Mouse (Mus musculus): Measurements from ENCODE around the gene Eif4enif1. TPM values are rescaled to one million over a fixed set of nuclear protein-coding genes. Genes with fewer than 3 reads are reported as not detected.
A peak's percentile ranks its signal among the peaks of the same experiment; 100 is the strongest.
"Not testable (repeated sequence)": the region's sequence is repeated elsewhere in the genome, so short reads cannot be mapped to it uniquely, and the experiment has no call there.

The Eif4enif1 gene
- polyA plus RNA-seq (2011; ENCODE audit: insufficient read depth, insufficient read length, low replicate concordance, missing spikeins): 42.6 and 52.7 TPM in 2 replicates

DNA sequence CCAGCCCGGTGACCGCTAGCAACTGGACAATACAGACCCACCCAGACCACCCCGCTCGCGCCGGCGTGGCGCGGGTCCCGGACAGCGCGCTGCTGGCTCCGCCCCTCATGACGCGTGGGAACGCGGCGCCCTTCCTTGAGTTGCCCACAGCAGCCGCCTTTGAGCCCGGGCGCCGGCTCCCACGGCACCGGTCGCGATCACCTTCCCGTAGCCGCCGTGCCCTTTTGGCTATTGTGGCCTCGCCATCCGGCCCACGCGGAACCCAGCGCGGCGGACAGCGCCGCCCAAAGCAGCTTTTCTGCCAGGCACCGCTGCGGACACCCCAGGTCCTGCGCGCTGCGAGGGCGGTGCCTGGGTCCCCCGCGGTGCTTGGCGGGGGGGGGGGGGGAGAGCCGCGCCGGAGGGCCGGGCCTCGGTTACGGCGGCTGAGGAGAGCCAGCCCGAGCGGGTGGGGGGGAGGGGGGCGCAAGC is at the start of gene Eif4enif1:
Eif4enif1 (plus strand) TSS at position 162 of the 471 bp plus-strand sequence.
- no peaks in the 10 kb centered on the region for H3K4me1 ChIP-seq (ENCODE audit: control insufficient read depth, insufficient read depth, low read length)
- under 1% methylated on average over 50 of the region's 57 CpGs for WGBS
- H3K4me3 ChIP-seq (replicated peaks; ENCODE audit: control insufficient read depth, low read depth, low read length): peak within 1 kb of the TSS; percentile 86
- no peak for TF ChIP-seq CTCF (IDR thresholded peaks at IDR 0.05; ENCODE audit: control insufficient read depth, insufficient read depth, low read length)
- H3K27ac ChIP-seq (ENCODE audit: control insufficient read depth, insufficient read depth, low read depth, low read length, poor library complexity): peak within 1 kb of the TSS; percentile 95

DNA sequence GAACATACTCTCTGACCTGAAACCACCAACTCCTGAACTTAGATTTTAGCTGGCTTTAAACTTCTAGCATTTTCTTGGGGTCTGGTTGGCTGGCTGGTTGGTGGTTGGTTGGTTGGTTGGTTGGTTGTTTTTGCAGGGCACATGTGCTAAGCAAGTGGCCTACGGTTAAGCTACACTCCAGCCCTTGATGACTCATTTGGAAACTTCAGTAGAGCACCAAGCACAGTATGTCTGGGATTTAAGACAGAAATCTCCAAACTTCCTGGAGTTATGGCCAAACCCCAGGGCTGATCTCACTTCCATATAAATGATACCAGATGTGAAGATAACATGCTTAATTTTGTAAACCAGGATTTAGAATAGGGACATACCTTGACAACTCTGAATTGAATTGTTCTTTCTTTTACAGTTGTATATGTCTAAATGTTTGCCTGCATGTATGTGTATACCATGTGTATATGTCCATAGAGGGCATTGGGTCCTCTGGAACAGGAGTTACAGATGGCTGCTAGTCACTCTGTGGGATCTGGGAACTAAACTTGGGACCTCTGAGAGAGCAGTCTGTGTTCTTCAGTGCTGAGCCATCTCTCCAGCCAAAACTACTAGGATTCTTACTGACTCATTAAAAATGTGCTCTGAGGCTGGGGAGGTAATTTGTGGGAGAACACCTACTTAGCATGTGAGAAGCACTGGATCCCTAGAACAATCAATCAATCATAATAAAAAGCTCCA is 48.4 kb upstream of the Eif4enif1 start:
- 70% methylated on average over 1 of the region's 1 CpGs for WGBS
- H3K4me1 ChIP-seq (ENCODE audit: control insufficient read depth, insufficient read depth, low read length); H3K4me3 ChIP-seq (replicated peaks; ENCODE audit: control insufficient read depth, low read depth, low read length); H3K27ac ChIP-seq (ENCODE audit: control insufficient read depth, insufficient read depth, low read depth, low read length, poor library complexity): not testable (repeated sequence)

GRCm38 (mm10) chr11:3156991-3157390 is 45.2 kb upstream of the Eif4enif1 start:
- not testable (repeated sequence) for H3K27ac ChIP-seq (ENCODE audit: control insufficient read depth, insufficient read depth, low read depth, low read length, poor library complexity); H3K4me3 ChIP-seq (replicated peaks; ENCODE audit: control insufficient read depth, low read depth, low read length); H3K4me1 ChIP-seq (ENCODE audit: control insufficient read depth, insufficient read depth, low read length)
- 92% methylated on average over 2 of the region's 3 CpGs for WGBS

DNA sequence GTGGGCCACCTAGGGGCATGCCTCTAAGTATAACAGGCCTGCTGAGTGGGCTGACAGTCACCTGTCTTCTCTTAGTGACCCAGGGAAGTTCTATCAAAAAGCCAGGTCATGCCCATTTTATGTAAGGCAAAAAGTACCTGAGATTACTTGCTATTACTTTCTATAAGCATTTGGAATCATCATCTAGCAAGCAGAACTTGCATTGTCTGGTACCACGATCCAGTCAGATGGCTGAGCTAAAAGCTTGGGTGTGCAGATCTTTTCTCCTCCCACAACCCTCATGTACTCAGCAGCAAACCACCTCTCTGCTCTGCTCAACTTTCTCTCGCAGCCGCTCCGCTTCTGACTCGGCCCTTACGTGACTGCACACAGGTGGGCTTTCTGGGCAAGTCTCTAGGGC is 44.2 kb upstream of the Eif4enif1 start:
- WGBS: 90% methylated on average over 6 of the region's 6 CpGs
- H3K4me1 ChIP-seq (ENCODE audit: control insufficient read depth, insufficient read depth, low read length); H3K4me3 ChIP-seq (replicated peaks; ENCODE audit: control insufficient read depth, low read depth, low read length); H3K27ac ChIP-seq (ENCODE audit: control insufficient read depth, insufficient read depth, low read depth, low read length, poor library complexity): not testable (repeated sequence)

DNA sequence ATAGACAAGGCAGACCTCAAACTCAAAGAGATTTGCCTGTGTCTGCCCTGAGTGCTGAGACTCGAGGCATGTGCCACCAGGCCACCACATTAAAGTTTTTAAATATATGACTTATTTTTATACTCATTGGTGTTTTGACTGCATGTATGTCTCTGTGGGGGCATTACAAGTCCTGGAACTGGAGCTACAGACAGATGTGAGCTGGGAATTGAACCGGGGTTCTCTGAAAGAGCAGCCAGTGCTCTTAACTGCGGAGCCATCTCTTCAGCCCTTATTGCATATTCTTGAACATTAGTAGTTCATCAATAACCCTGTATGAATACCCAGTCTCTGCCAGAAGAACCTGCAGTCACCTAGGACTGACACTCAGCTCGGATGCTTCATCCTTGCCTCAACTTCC is 43.4 kb upstream of the Eif4enif1 start:
- H3K4me1 ChIP-seq (ENCODE audit: control insufficient read depth, insufficient read depth, low read length); H3K4me3 ChIP-seq (replicated peaks; ENCODE audit: control insufficient read depth, low read depth, low read length); H3K27ac ChIP-seq (ENCODE audit: control insufficient read depth, insufficient read depth, low read depth, low read length, poor library complexity): not testable (repeated sequence)
- 85% methylated on average over 4 of the region's 4 CpGs for WGBS

DNA sequence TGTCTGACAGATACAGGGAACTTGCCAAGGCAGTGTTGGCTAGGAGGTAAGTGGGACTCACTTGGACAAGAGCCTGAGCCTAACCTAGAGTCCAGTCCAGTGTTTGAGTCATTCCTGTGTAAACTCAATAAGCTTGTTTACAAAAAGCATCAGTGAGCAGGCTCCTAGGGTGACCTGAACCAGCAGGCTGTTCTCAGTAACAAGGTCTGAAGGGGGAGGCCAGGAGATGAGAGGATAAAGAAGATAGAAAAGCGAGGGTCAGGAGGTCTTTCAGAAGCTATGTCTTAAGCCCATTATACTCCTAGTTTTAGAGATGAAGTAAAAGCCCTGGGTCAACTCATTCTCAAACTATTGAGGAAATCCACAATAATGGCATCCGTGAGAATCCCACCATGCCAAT is 40.8 kb upstream of the Eif4enif1 start:
- not testable (repeated sequence) for H3K4me1 ChIP-seq (ENCODE audit: control insufficient read depth, insufficient read depth, low read length); H3K27ac ChIP-seq (ENCODE audit: control insufficient read depth, insufficient read depth, low read depth, low read length, poor library complexity); H3K4me3 ChIP-seq (replicated peaks; ENCODE audit: control insufficient read depth, low read depth, low read length)
- 41% methylated on average over 1 of the region's 2 CpGs for WGBS

GRCm38 (mm10) chr11:3162236-3162897 is 39.8 kb upstream of the Eif4enif1 start:
- not testable (repeated sequence) for H3K4me3 ChIP-seq (replicated peaks; ENCODE audit: control insufficient read depth, low read depth, low read length); H3K27ac ChIP-seq (ENCODE audit: control insufficient read depth, insufficient read depth, low read depth, low read length, poor library complexity); H3K4me1 ChIP-seq (ENCODE audit: control insufficient read depth, insufficient read depth, low read length)
- 61% methylated on average over 5 of the region's 5 CpGs for WGBS

DNA sequence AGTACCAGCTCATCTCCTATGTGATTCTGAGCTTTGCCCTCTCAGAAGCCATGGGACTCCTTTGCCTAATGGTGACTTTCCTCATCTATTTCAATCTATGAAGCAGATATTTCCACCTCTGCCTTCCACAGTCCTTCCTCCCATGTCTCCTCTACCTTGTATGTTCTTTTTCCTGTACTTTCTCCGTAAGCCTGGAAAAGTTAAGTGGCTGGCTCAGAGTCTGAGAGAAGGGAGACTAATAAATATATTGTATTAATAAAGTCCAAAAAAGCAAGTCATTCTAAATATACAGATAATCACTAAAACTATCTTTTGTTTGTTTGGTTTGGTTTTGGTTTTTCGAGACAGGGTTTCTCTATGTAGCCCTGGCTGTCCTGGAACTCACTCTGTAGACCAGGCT is 39.1 kb upstream of the Eif4enif1 start:
- not testable (repeated sequence) for H3K4me1 ChIP-seq (ENCODE audit: control insufficient read depth, insufficient read depth, low read length); H3K4me3 ChIP-seq (replicated peaks; ENCODE audit: control insufficient read depth, low read depth, low read length); H3K27ac ChIP-seq (ENCODE audit: control insufficient read depth, insufficient read depth, low read depth, low read length, poor library complexity)
- WGBS: 84% methylated on average over 2 of the region's 2 CpGs

GRCm38 (mm10) chr11:3163661-3164060 is 38.5 kb upstream of the Eif4enif1 start:
- H3K4me1 ChIP-seq (ENCODE audit: control insufficient read depth, insufficient read depth, low read length); H3K27ac ChIP-seq (ENCODE audit: control insufficient read depth, insufficient read depth, low read depth, low read length, poor library complexity); H3K4me3 ChIP-seq (replicated peaks; ENCODE audit: control insufficient read depth, low read depth, low read length): not testable (repeated sequence)
- 69% methylated on average over 3 of the region's 3 CpGs for WGBS

DNA sequence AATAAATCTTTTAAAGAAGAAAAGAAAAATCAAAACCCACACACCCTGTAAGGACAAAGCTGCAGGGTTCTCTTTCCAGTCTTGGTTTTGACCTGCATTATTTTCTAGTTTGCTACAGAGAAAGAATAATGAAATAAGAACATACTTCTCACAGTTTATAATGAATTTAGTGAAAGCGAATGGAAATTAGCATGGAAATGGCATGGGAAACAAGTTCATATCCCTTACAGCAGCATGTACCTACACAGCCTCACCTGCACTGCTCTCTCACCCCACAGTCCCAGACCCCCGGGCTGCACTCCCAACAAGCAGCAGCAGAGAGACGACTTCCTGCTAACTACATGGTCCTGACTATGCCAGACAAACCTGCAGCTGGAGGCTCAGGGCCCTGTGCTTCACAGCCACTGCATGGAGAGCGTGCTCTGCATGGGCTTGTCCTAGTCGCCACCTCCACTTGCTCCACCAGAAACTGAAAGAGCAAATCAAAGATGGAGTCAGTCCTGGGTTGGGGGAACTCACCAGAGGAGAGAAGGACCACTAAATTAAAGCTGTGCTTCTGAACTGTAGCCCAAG is 36.9 kb upstream of the Eif4enif1 start:
- H3K4me1 ChIP-seq (ENCODE audit: control insufficient read depth, insufficient read depth, low read length); H3K27ac ChIP-seq (ENCODE audit: control insufficient read depth, insufficient read depth, low read depth, low read length, poor library complexity); H3K4me3 ChIP-seq (replicated peaks; ENCODE audit: control insufficient read depth, low read depth, low read length): not testable (repeated sequence)
- WGBS: 78% methylated on average over 3 of the region's 5 CpGs

GRCm38 (mm10) chr11:3166321-3166720 is 35.9 kb upstream of the Eif4enif1 start:
- not testable (repeated sequence) for H3K27ac ChIP-seq (ENCODE audit: control insufficient read depth, insufficient read depth, low read depth, low read length, poor library complexity); H3K4me3 ChIP-seq (replicated peaks; ENCODE audit: control insufficient read depth, low read depth, low read length); H3K4me1 ChIP-seq (ENCODE audit: control insufficient read depth, insufficient read depth, low read length)

GRCm38 (mm10) chr11:3167129-3167528 is 35.1 kb upstream of the Eif4enif1 start:
- 88% methylated on average over 4 of the region's 4 CpGs for WGBS
- H3K4me1 ChIP-seq (ENCODE audit: control insufficient read depth, insufficient read depth, low read length); H3K4me3 ChIP-seq (replicated peaks; ENCODE audit: control insufficient read depth, low read depth, low read length); H3K27ac ChIP-seq (ENCODE audit: control insufficient read depth, insufficient read depth, low read depth, low read length, poor library complexity): not testable (repeated sequence)

DNA sequence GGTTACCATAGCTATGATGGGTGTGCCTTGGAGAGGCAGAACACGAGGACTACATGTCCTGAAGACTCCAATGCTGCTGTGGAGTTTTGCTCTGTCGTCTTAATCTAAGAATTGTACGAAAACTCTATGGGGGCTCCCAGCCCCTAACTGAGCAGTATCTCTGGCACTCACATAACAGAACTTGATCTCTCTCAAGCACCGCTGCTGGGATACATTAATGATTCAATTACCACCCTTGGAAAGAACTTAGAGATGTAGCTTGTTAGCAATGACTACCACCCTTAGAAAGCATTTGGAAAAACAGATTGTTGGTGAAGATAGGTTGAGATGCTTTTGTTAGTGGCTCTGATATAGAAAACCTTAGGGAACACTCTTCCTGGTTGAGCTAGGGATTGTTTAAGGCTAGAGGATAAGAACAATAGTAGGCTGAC is 34.6 kb upstream of the Eif4enif1 start:
- H3K27ac ChIP-seq (ENCODE audit: control insufficient read depth, insufficient read depth, low read depth, low read length, poor library complexity); H3K4me3 ChIP-seq (replicated peaks; ENCODE audit: control insufficient read depth, low read depth, low read length); H3K4me1 ChIP-seq (ENCODE audit: control insufficient read depth, insufficient read depth, low read length): not testable (repeated sequence)
- 73% methylated on average over 4 of the region's 4 CpGs for WGBS
